Mouse (Mus musculus) natural killer cell, adult 2 months (primary cell): ENCODE measurements at regions not wholly inside any gene's neighbourhood (a gene's known extent, or its start where the extent isn't known, plus 50 kb on each side); places are given as distances from the start of the nearest gene placed in this dataset.

Source experiments
- DNase-seq, 2 experiments: peaks; one replicate each; pipeline ENCODE4 v3.0.0; 2022; ENCODE audit warnings: low spot score in 2 of 2

DNA sequence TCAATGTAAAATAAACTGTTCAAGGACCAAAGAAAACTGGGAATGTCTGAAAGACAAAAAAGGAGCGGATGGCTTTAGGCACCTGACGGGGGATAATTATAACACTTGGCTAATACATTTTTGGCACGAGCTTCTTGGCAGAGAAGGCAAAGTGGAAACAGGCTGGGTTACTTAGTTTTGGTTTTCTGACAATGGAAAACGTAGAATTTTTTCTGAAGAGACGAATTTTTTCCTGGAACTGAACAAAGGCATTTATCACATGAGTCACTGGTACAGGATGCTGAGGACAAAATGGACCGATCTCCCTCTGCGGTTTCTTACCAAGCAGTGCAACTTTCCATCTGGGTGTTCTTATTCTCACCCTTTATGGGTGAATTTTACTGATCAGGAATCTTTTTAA is 143.2 kb upstream of the Slit3 start:
- no peak for DNase-seq

DNA sequence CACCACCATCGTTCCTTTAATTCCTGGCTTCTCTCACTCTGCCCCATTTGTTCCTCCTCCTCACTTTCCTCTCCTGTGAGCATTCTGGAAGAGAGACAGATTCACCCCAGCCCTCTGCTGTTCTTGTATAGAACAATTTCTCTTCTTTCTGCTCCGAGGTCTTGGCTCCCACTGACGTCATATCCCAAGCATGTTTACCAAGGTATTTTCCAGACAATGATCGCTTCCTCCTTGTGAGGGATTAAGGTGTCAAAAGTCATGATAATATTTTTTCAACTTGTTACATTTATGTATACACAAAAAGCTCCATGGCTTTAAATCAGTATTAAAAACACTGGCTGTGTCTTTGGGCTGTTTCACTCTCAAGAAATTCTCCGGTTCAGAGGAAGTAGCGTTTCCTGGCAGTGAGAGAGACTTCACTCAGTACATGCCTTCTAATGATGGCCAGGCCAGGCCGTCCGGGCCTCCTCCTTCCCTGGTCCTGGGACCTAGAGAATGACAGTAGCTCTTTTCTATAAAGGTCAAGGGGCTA is 142.4 kb upstream of the Spdl1 start:
- DNase-seq, result no peak

DNA sequence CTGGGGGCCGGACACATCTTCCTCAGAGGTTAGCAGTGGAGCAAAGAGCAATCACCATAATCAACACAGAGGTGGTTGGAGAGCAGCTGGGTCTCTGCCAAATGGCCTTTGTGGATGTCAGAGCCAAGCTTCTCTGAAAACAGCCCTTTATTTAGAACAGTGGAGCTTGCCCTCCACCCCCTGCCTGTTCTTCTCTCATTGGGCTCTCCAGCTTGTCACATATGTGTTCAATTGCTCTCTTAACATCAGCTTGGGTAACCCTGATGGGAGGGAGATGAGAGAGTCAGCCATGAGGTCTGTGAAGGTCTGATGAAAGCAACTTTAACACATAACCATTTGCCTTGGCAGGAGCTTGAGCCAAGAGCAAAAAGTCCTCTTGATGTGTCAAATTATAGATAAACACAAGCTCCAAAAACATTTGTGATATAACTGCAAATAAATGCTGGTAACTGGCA is 140.1 kb upstream of the Spdl1 start:
- DNase-seq, result no peak

DNA sequence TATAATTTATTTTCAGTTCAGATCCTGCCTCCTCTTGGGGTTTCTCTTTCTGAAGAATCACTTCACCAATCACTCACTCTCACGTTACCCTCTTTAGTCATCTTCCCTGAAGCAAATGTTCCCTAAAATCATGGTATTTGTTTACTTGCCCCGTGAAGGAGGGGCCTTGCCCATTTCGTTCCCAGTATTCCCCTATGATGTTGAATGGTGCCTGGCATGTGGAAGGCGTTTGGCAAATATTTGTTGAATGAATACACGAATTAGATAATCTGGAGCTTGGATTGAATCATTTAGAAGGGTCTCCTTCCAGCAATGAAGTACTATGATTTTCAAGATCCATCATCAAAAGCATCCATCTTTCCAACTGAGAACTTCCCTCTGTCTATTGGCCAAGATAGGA is 139.6 kb upstream of the Spdl1 start:
- no peak for DNase-seq

DNA sequence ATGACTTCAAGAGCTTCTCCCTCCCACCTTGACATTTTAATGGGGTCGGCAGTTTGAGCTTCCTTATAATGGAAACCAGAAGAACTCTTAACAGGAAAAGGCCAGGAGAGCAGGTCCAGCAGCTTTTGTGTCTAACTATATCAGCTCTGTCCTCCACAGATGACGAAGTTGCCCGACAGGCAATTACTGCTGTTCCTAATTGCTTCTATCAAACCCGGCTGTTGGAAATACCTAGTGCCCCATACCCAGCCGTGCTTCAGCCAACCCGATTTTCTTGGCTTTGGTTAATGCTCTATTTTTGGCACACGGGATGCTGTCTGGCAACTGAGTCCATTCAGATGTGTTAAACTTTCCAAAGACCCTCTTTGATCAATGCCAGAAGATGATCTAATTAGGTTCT is 125.8 kb upstream of the Spdl1 start:
- DNase-seq, result no peak

DNA sequence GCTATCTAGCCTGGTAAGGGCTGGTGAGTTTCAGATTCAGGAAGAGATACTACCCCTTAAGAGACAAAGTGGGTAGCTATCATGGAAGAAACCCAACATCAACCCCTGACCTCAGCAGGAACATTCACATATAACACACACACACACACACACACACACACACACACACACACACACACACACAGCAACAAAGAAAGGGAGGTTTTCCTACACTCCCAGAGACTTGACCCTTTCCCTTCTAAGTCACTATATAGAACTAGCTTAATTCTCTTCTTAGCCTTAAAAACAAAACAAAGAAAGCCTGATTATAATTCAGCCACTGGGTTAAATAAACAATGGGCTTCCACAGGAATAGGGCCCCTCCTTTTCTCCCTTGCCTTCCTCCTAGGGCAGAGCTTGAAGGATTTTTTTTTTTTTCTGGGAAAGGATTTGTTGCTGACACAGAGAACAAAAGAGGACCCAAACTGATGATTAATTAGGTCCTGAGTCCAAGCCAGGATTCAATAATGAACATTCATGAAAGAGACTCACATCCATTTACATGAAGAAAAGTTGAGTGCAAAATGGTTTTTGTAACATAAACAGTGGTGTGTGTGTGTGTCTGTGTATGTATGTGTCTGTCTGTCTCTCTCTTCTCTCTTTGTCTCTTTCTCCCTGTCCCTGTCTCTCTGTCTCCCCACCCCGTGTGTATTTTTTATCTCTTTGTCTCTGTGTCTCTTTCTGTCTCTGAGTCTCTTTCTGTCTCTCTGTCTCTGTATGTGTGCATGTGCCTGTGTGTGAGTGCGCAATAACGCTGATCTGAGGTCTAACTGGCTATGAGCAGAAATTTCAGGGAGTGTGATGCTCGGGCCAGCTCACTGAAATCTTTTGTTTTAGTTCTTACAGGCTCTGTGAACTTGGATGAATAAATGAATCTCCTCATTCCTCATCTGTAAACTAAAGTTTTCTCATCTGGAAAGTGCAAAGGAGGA is 108.3 kb upstream of the Spdl1 start:
- no peak for DNase-seq

DNA sequence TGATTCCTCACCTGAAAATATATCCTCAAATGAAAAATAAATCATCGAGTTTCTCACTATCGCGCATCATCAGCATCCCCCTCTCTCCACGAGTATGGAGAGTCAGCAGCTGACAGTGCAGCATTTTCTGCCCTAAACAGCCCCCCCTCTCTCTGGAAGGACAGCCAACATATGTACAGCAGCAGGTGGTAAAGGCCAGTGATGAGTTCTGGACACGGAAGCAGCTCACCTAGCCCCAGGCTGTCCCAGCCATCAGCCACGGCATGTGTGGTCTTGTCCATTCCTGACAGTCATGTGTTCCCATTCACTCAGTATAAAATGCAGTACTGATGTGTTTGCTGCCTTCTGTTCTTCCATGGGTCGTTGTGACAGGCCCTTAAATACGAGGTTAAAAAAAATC is 106.7 kb upstream of the Spdl1 start:
- DNase-seq, result no peak

DNA sequence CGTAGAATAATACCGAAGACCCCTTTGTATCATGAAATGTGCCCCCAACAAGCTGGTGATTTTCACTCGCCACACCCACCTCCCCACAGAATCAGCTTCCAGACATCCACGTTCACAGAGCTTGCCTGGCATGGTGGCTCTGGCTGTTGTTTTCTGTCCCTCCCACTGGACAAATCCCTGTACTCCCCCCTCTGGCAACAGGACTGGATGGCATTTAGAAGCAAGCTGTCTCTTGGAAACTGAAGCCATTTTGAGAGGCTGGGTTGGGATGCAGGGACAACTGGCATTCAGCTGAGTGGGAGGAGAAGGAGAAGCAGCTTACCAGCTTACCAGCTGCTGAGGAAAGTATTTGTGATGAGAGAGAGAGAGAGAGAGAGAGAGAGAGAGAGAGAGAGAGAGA is 105.6 kb upstream of the Spdl1 start:
- DNase-seq, result no peak

DNA sequence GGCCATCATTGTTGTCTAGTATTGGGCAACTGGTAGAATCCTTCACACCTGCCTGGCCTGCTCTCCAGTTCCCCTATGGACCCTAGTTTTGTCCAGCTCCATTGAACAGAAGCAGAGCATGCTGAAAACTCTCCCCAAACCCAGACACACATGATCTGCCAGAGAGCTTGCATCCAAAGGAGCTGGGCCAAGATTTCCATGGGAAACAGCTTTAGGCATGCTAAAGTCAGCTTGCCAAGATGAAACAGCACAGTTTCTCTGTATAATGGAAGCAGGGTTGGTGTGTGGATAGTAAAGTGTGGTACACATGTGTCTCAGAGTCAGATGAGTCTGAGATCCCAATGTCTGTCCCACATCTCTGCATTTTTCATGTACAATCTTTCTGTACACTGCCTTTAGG is 98.8 kb upstream of the Spdl1 start:
- DNase-seq, result no peak

DNA sequence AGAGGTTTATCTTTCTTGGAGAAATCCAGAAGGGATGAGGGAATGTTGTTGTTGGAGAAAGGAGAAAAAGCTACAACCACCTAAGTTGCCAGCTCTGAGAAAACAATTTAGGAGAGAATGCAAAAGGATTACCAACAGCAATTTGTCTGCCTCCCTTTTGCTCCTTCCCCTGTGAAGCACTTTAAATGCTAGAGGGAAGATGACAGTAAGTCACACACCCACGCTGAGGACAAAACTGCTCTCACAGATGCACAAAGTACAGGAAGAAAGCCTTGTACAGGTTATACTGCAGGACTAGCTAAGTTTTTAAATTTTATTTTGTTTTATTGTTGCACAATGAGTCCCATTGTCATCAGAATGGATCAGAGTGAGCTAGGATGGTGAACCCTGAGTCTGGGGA is 83.7 kb upstream of the Spdl1 start:
- no peak for DNase-seq

DNA sequence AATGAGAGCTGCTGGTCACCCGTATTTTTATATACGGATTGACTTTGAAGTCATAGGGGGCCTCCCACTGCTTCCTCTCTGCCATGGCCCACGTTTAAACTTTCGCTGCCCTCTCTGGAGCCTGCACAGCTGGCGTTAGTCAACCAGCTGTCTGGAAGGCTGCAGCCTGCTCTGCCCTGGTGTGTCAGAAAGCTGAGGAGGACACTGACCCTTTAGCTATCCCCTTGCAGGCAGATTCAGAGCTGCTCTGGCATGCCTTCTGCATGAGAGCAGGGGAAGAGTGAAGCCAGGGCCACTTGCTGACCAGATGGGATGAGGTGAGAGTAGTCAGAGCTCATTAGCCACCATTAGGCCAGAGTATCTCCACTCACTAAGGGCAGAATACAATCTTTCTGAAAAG is 76.4 kb upstream of the Spdl1 start:
- DNase-seq, result no peak

DNA sequence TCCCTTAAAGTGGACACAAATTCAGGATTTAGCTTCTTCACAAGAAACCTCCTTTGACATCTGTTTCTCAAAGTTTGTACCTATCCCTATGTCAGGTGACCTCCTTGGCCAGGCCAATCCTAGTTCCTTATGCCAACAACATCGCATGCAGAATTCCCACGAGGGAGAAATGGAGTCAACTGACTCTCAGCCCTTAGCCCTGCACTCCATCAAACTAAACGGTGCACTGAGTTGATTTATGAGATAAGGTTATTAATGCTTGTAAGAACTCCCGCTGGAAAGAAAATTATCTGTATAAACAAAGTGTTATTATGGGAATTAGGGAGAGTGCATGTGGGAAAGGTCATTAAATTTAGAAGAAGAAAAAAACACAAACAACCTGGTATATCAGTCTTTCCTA is 70.8 kb upstream of the Spdl1 start:
- no peak for DNase-seq

DNA sequence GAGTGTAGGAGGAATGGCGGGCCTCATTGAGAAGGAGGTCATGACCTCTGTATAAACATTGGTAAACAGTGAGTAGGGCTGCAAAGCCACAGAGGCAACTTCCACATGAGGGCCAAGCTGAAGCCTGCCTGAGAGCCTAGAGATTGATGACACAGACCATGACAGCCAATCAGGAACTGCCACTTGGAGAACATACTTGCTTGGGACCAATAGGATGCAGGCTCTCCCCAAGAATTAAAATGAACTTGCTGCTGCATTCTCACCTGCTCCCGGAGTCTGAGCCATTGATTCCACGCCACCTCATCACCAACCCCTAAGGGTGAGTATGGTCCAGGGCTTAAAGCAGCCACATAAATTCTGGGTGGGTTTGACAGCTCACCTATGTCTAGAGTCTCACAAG is 66.0 kb upstream of the Spdl1 start:
- DNase-seq, result peak; percentile 2 to 12

DNA sequence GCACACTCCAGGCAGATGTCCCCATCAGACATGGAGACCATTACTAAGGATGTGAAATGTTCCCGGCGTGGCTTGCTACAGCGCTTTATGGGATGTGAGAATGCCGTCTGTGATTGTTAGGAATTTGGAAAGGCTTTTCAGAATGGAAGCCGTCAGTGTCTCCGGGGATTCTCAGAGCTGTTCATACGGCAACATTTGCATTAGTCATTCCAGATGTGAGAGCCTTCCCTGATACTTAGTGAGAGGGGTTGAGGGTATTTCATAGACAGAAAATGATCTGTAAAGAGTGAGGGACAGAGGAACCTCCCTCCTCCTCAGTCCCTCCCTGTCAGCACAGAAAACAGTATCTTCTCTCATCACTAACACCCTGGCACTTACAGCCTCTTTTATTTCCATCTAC is 62.2 kb upstream of the Spdl1 start:
- DNase-seq, result no peak

DNA sequence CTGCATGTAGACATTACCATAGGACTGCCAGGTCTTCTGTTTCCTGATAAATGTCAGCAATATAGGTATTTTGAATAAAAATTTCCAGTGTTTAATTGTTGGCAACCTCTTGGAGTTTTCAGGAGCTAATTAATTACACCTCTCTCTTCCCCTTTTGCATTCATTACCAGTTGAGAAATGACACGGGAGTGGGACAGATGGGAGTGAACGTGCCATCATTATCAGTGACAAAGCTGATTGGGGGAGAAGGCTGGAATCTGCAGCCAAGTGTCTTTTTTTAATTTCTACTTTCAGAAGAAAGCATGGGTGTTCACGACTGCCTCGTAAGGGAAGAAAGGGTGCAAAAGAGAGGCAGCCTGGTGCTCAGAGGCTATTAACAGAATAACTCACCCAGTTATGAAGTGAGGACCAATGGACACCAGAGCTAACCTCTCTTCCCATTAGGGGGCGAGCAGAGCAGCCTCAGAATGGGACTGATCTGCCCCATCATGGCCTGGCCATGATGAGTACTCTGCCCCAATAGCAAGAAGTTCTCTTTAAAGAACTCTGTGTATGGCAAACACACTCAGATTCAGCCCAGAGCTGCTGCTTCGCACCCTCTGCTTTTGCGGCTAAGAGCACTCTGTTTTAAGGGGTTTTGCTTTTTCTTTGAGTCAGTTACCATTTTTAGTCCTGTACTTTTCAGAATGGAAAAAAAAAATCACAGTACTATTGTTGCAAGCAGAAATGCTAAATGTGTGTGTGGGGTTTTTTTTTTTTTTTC is 55.1 kb upstream of the Spdl1 start:
- DNase-seq, result no peak

DNA sequence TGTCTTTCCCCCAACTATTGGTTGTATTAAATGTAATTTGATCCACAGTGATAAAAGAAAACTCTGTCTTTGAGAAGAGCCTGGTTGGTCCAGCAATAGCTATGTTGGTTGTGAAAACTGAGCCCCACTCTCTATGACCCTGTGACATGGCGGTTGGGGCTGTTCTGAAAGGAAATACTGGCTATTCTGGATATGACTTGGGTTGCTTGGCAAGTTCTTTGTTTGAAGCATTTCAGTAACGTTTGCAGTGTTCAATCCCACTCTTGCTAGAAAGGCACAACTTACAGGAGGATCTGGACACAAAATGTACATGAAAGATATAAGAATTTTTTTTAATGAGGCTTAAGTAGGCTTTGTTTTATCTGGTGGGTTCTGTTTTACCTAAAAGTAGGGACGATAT is 54.1 kb upstream of the Spdl1 start:
- no peak for DNase-seq
